Mouse (Mus musculus) activated CD4-positive, CD25-positive, alpha-beta regulatory T cell (primary cell): ENCODE data around the gene Gm17079. TPM values are rescaled to one million over a fixed set of nuclear protein-coding genes. Genes with fewer than 3 reads are reported as not detected.

Experiments
- polyA plus RNA-seq, 2 experiments: library from polyadenylated mRNA; unstranded; fragments of 100-300 nt; shearing (Covaris generic); gene quantifications; one replicate each; pipeline ENCODE4 v1.2.1; 2017

The Gm17079 gene
- not detected for polyA plus RNA-seq

GRCm38 (mm10) chr14:51695368-51695767 is at the start of gene Gm17079:
Gene Gm17079 (minus strand): TSS chr14:51695468.

GRCm38 (mm10) chr14:51717083-51717482 is 21.8 kb upstream of the Gm17079 start, which contains the start of gene Gm5800:
Gene Gm5800 (minus strand): TSS chr14:51717183.

Other genes with a start within 250 kb of the Gm17079 start
- gene Vmn2r89, start 243.6 kb downstream of the Gm17079 start, polyA plus RNA-seq: under 1 TPM in 1 of 2 experiments, not detected in 1; 0.05 TPM
- gene Gm5622, start 142.7 kb downstream of the Gm17079 start, polyA plus RNA-seq: under 1 TPM in 1 of 2 experiments, not detected in 1; 0.15 TPM
- not detected for gene Gm17175, start 121.4 kb downstream of the Gm17079 start, polyA plus RNA-seq
- not detected for gene Gm17174, start 103.3 kb downstream of the Gm17079 start, polyA plus RNA-seq
- gene Gm17078, start 84.2 kb downstream of the Gm17079 start, polyA plus RNA-seq: not detected
- not detected for gene Gm4181, start 59.8 kb downstream of the Gm17079 start, polyA plus RNA-seq
- not detected for gene Gm5800, start 21.7 kb upstream of the Gm17079 start, polyA plus RNA-seq
- not detected for gene Ang4, start 78.1 kb upstream of the Gm17079 start, polyA plus RNA-seq
- not detected for gene AY358078, start 104.6 kb upstream of the Gm17079 start, polyA plus RNA-seq
- gene Ear6, start 158.2 kb upstream of the Gm17079 start, polyA plus RNA-seq: 1 to 10 TPM in 1 of 2 experiments, under 1 TPM in 1; 0.79 to 3.5 TPM
- 10 to 100 TPM; 56.3 to 79.3 TPM for gene Mettl17, start 189.4 kb upstream of the Gm17079 start, polyA plus RNA-seq
- gene Slc39a2, start 197.4 kb upstream of the Gm17079 start, polyA plus RNA-seq: under 1 TPM; 0.23 to 0.50 TPM
- gene Ndrg2, start 218.7 kb upstream of the Gm17079 start, polyA plus RNA-seq: 10 to 100 TPM; 34.6 to 36.6 TPM
- not detected for gene Tppp2, start 223.0 kb upstream of the Gm17079 start, polyA plus RNA-seq
- gene Rnase13, start 227.3 kb upstream of the Gm17079 start, polyA plus RNA-seq: not detected